Mouse (Mus musculus): ENCODE results near the gene Fopnl. TPM values are rescaled to one million over a fixed set of nuclear protein-coding genes. Genes with fewer than 3 reads are reported as not detected.

Gene Fopnl
- polyA plus RNA-seq, 1 experiment from 2014 or later, result 175 TPM

DNA sequence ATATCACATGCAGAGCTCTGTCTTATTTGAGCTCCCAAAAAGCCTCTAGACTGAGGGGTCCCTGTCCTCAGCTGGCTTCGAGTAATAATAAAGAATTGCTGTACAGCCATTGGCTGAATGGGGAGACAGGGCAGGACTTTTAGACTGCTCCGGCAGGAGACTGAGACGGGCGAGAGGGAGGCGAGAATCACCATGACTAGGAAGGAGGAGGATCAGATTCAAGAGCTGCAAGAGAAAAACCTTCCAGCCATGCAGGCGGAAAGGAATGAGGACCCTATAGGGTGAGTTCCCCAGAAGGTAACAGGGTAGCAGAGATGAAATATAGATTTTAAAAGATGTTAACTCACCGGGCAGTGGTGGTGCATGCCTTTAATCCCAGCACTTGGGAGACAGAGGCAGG, 4.3 kb downstream of the Fopnl start:
- 93% methylated on average over 7 of the region's 7 CpGs for WGBS
- peaks cover 31% of the 10 kb centered on the region for H3K36me3 ChIP-seq (ENCODE audit: control insufficient read depth, insufficient read depth, low read length)
- no peak overlapping the region for H3K4me3 ChIP-seq (ENCODE audit: low read depth, low read length)
- no peak overlapping the region for H3K27ac ChIP-seq (ENCODE audit: low read length)
- H3K27me3 ChIP-seq (ENCODE audit: control insufficient read depth, insufficient read depth, low read length), result no peaks in the 10 kb centered on the region
- H3K4me1 ChIP-seq (ENCODE audit: control insufficient read depth, insufficient read depth, low read length), result 0 out of 2 replicates have a peak, but pooled peaks cover 4% of the 10 kb centered on the region
- H3K9ac ChIP-seq (replicated peaks; ENCODE audit: low read depth, low read length), result no peak overlapping the region
- no peak overlapping the region for H3K4me2 ChIP-seq (replicated peaks; ENCODE audit: low read depth, low read length)
- H3K9me3 ChIP-seq (ENCODE audit: control insufficient read depth, low read depth, low read length), result no peaks in the 10 kb centered on the region
- ATAC-seq (ENCODE audit: insufficient number of reproducible peaks, insufficient read depth, low FRiP score, low read depth), result no peak

DNA sequence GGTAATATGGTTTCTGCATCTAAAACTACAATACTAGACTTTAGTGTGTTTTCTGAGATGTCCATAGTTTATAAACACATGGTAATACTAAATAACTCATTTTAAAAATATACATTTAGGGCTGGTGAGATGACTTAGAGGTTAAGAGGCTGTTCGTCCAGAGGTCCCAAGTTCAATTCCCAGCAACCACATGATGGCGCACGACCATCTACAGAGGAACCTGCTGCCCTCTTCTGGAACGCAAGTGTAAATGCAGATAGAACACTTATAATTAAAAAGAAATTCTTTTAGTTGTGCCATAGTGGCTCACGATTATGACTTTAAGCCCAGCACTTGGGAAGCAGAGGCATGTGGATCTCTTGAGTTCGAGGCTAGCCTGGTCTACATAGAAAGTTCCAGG, 5.8 kb downstream of the Fopnl start:
- Histone ChIP-seq H3K4me1 (ENCODE audit: control insufficient read depth, insufficient read depth, low read length) (0 out of 2 replicates have a peak, but pooled peaks cover 4% of the 10 kb centered on the region), H3K36me3 (ENCODE audit: control insufficient read depth, insufficient read depth, low read length) (peaks cover 35% of the 10 kb centered on the region), H3K27ac (ENCODE audit: low read length) (no peak overlapping the region), H3K4me3 (ENCODE audit: low read depth, low read length) (no peak overlapping the region), H3K9ac (replicated peaks; ENCODE audit: low read depth, low read length) (no peak overlapping the region), H3K27me3 (ENCODE audit: control insufficient read depth, insufficient read depth, low read length) (no peaks in the 10 kb centered on the region), H3K4me2 (replicated peaks; ENCODE audit: low read depth, low read length) (no peak overlapping the region), H3K9me3 (ENCODE audit: control insufficient read depth, low read depth, low read length) (no peaks in the 10 kb centered on the region)
- ATAC-seq (ENCODE audit: insufficient number of reproducible peaks, insufficient read depth, low FRiP score, low read depth), result no peak
- 51% methylated on average over 6 of the region's 6 CpGs for WGBS

DNA sequence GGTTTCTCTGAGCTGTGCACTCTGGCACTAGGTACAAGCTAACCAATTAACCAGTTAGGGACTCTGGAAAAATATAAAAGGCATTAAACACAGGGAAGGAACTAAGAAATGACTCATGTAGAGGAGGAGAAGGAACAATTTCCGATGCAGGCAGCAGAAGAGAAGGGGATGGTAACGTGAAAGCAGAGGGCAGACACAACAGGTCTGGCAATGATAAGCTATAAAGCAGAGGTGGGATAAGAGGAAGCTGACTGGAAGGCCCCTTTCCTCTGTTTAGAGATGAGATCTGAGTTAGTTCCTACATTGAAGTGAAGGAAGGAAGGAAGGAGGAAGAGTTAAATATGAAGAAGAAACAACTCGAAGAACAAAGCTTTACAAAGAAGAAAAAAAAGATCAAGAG, 7.4 kb downstream of the Fopnl start:
- H3K9ac ChIP-seq (replicated peaks; ENCODE audit: low read depth, low read length), result no peak overlapping the region
- no peak overlapping the region for H3K4me2 ChIP-seq (replicated peaks; ENCODE audit: low read depth, low read length)
- H3K9me3 ChIP-seq (ENCODE audit: control insufficient read depth, low read depth, low read length), result no peaks in the 10 kb centered on the region
- no peak for ATAC-seq (ENCODE audit: insufficient number of reproducible peaks, insufficient read depth, low FRiP score, low read depth)
- no peaks in the 10 kb centered on the region for H3K4me1 ChIP-seq (ENCODE audit: control insufficient read depth, insufficient read depth, low read length)
- no peak overlapping the region for H3K4me3 ChIP-seq (ENCODE audit: low read depth, low read length)
- 90% methylated on average over 3 of the region's 3 CpGs for WGBS
- no peak overlapping the region for H3K27ac ChIP-seq (ENCODE audit: low read length)
- no peaks in the 10 kb centered on the region for H3K27me3 ChIP-seq (ENCODE audit: control insufficient read depth, insufficient read depth, low read length)
- H3K36me3 ChIP-seq (ENCODE audit: control insufficient read depth, insufficient read depth, low read length), result peaks cover 40% of the 10 kb centered on the region

DNA sequence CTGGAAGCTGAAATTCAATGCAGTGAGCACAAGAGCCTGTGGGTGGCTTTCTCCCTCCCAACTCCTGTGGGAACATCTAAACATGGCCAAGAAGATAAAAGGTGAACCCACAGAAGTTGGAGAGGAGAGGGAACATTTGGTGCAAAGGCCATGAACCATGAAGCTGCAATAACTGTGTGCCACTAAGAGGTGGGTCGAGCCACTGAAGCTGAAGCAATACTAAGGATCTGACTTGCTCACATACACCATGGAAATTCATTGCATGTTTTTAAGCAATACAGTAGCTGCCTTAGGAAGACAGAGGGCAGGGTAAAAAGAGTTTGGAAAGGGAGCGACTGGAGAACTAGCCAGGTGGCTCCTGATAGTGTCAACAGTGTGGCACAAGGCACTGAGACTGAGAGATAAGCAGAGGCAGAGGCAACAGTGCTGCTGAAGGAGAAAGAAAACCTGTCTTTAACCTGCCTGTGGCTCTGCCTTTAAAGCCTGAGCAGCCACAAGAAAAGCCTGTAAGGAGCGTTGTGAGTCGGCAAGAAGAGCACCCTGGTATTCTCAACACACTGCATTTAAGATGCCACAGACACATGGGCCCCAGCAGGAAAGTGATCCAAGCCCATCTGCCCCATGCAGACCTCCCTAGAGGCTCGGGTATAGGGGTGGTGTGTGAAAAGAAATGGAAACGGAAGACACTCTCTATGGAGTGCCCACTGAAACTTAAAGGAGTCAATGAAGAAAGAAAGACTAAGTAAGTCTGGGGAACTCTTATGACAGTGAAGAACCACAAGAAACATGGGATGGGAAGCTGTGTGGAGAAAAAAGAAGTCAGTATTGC, 8.7 kb downstream of the Fopnl start:
- ATAC-seq (ENCODE audit: insufficient number of reproducible peaks, insufficient read depth, low FRiP score, low read depth), result no peak; the same call in 1 of the 2 replicates
- H3K4me2 ChIP-seq (replicated peaks; ENCODE audit: low read depth, low read length), result no peak overlapping the region
- H3K36me3 ChIP-seq (ENCODE audit: control insufficient read depth, insufficient read depth, low read length), result peaks cover 44% of the 10 kb centered on the region
- no peaks in the 10 kb centered on the region for H3K27me3 ChIP-seq (ENCODE audit: control insufficient read depth, insufficient read depth, low read length)
- H3K9me3 ChIP-seq (ENCODE audit: control insufficient read depth, low read depth, low read length), result no peaks in the 10 kb centered on the region
- WGBS, result 84% methylated on average over 6 of the region's 6 CpGs
- no peaks in the 10 kb centered on the region for H3K4me1 ChIP-seq (ENCODE audit: control insufficient read depth, insufficient read depth, low read length)
- H3K27ac ChIP-seq (ENCODE audit: low read length), result no peak overlapping the region
- H3K4me3 ChIP-seq (ENCODE audit: low read depth, low read length), result no peak overlapping the region
- no peak overlapping the region for H3K9ac ChIP-seq (replicated peaks; ENCODE audit: low read depth, low read length)

GRCm38 (mm10) chr16:14307373-14307772, 9.8 kb downstream of the Fopnl start:
- Histone ChIP-seq H3K9ac (replicated peaks; ENCODE audit: low read depth, low read length) (no peak overlapping the region), H3K27ac (ENCODE audit: low read length) (no peak overlapping the region), H3K4me1 (ENCODE audit: control insufficient read depth, insufficient read depth, low read length) (no peaks in the 10 kb centered on the region), H3K4me2 (replicated peaks; ENCODE audit: low read depth, low read length) (no peak overlapping the region), H3K4me3 (ENCODE audit: low read depth, low read length) (no peak overlapping the region), H3K36me3 (ENCODE audit: control insufficient read depth, insufficient read depth, low read length) (peaks cover 38% of the 10 kb centered on the region), H3K27me3 (ENCODE audit: control insufficient read depth, insufficient read depth, low read length) (no peaks in the 10 kb centered on the region), H3K9me3 (ENCODE audit: control insufficient read depth, low read depth, low read length) (no peaks in the 10 kb centered on the region)
- WGBS, result 93% methylated on average over 1 of the region's 1 CpGs
- no peak for ATAC-seq (ENCODE audit: insufficient number of reproducible peaks, insufficient read depth, low FRiP score, low read depth)

- H3K4me2 ChIP-seq (replicated peaks; ENCODE audit: low read depth, low read length), result no peak overlapping the region
- no peak for ATAC-seq (ENCODE audit: insufficient number of reproducible peaks, insufficient read depth, low FRiP score, low read depth)
- no peak overlapping the region for H3K4me3 ChIP-seq (ENCODE audit: low read depth, low read length)
- no peak overlapping the region for H3K27ac ChIP-seq (ENCODE audit: low read length)
- 81% methylated on average over 1 of the region's 1 CpGs for WGBS
- no peaks in the 10 kb centered on the region for H3K27me3 ChIP-seq (ENCODE audit: control insufficient read depth, insufficient read depth, low read length)
- H3K4me1 ChIP-seq (ENCODE audit: control insufficient read depth, insufficient read depth, low read length), result no peaks in the 10 kb centered on the region
- H3K9me3 ChIP-seq (ENCODE audit: control insufficient read depth, low read depth, low read length), result no peaks in the 10 kb centered on the region
- H3K9ac ChIP-seq (replicated peaks; ENCODE audit: low read depth, low read length), result no peak overlapping the region
- peaks cover 37% of the 10 kb centered on the region for H3K36me3 ChIP-seq (ENCODE audit: control insufficient read depth, insufficient read depth, low read length)
These were observed 10.8 kb downstream of the Fopnl start for GRCm38 (mm10) chr16:14306451-14306850.

DNA sequence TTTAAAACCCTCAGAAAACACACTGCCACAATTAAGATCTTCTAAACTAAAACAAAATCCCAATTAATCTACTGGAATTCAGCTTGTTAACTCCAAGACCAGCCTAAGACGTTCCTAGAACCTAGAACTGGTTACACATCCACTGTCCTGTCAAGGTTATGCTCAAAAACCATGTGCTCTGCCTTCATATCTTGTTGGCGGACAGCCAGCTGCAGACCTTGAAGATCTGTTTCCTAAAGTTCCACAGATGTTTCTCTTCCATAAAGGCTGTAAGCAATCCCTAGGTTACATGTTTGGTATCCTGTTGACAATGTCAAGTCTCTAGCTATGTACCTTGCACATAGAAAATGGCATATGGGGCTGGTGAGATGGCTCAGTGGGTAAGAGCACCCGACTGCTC, 12.4 kb downstream of the Fopnl start:
- ATAC-seq (ENCODE audit: insufficient number of reproducible peaks, insufficient read depth, low FRiP score, low read depth), result no peak
- H3K9ac ChIP-seq (replicated peaks; ENCODE audit: low read depth, low read length), result no peak overlapping the region
- 83% methylated on average over 3 of the region's 3 CpGs for WGBS
- H3K4me2 ChIP-seq (replicated peaks; ENCODE audit: low read depth, low read length), result no peak overlapping the region
- no peak overlapping the region for H3K4me3 ChIP-seq (ENCODE audit: low read depth, low read length)
- H3K27ac ChIP-seq (ENCODE audit: low read length), result no peak overlapping the region
- no peaks in the 10 kb centered on the region for H3K9me3 ChIP-seq (ENCODE audit: control insufficient read depth, low read depth, low read length)
- H3K36me3 ChIP-seq (ENCODE audit: control insufficient read depth, insufficient read depth, low read length), result peaks cover 41% of the 10 kb centered on the region
- H3K4me1 ChIP-seq (ENCODE audit: control insufficient read depth, insufficient read depth, low read length), result no peaks in the 10 kb centered on the region
- H3K27me3 ChIP-seq (ENCODE audit: control insufficient read depth, insufficient read depth, low read length), result no peaks in the 10 kb centered on the region

GRCm38 (mm10) chr16:14303676-14304075, 13.5 kb downstream of the Fopnl start:
- ATAC-seq (ENCODE audit: insufficient number of reproducible peaks, insufficient read depth, low FRiP score, low read depth), result peak; percentile 91
- no peaks in the 10 kb centered on the region for H3K27me3 ChIP-seq (ENCODE audit: control insufficient read depth, insufficient read depth, low read length)
- H3K9me3 ChIP-seq (ENCODE audit: control insufficient read depth, low read depth, low read length), result no peaks in the 10 kb centered on the region
- no peak overlapping the region for H3K27ac ChIP-seq (ENCODE audit: low read length)
- no peak overlapping the region for H3K4me2 ChIP-seq (replicated peaks; ENCODE audit: low read depth, low read length)
- no peak overlapping the region for H3K9ac ChIP-seq (replicated peaks; ENCODE audit: low read depth, low read length)
- peaks cover 41% of the 10 kb centered on the region for H3K36me3 ChIP-seq (ENCODE audit: control insufficient read depth, insufficient read depth, low read length)
- WGBS, result 70% methylated on average over 7 of the region's 7 CpGs
- no peaks in the 10 kb centered on the region for H3K4me1 ChIP-seq (ENCODE audit: control insufficient read depth, insufficient read depth, low read length)
- no peak overlapping the region for H3K4me3 ChIP-seq (ENCODE audit: low read depth, low read length)

DNA sequence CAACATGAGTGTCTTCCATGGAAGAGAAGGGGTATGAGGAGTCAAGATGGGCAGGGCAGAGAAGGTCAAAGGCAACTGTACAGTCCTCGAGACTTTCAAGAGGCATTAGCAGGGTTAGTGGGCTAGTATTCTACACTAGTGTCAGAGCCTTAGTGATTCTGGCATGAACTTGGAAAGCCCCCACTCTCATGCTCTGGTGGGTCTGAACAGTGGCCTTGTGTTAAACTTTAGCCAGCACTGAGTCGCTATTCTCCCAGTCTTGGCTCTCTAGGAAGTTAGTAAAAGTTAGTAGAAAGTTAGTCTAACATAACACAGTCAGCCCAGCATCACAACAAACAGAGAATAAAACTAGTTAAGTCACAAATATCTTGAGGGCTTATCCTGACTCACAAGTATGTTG, 14.1 kb downstream of the Fopnl start:
- no peak overlapping the region for H3K27ac ChIP-seq (ENCODE audit: low read length)
- peaks cover 40% of the 10 kb centered on the region for H3K36me3 ChIP-seq (ENCODE audit: control insufficient read depth, insufficient read depth, low read length)
- H3K4me1 ChIP-seq (ENCODE audit: control insufficient read depth, insufficient read depth, low read length), result no peaks in the 10 kb centered on the region
- H3K4me2 ChIP-seq (replicated peaks; ENCODE audit: low read depth, low read length), result no peak overlapping the region
- no peak overlapping the region for H3K9ac ChIP-seq (replicated peaks; ENCODE audit: low read depth, low read length)
- no peaks in the 10 kb centered on the region for H3K27me3 ChIP-seq (ENCODE audit: control insufficient read depth, insufficient read depth, low read length)
- H3K9me3 ChIP-seq (ENCODE audit: control insufficient read depth, low read depth, low read length), result no peaks in the 10 kb centered on the region
- no peak for ATAC-seq (ENCODE audit: insufficient number of reproducible peaks, insufficient read depth, low FRiP score, low read depth)
- 85% methylated on average over 2 of the region's 2 CpGs for WGBS
- H3K4me3 ChIP-seq (ENCODE audit: low read depth, low read length), result no peak overlapping the region

All from stomach, embryonic 14.5 days (tissue).